Mouse (Mus musculus) A20 (cell line): ENCODE measurements around the gene Miip.
"Not testable (repeated sequence)": the region's sequence is repeated elsewhere in the genome, so short reads cannot be mapped to it uniquely, and the experiment has no call there.

Source experiments
- DNase-seq: peaks from one replicate; pipeline ENCODE4 v3.0.0-alpha.2; 2011; ENCODE audit warnings: low read depth, low spot score

Miip gene

GRCm38 (mm10) chr4:147869238-147869637 is 622 bp upstream of the Miip start:
- DNase-seq: peak; percentile 30

- DNase-seq: peak; percentile 31
These were observed 810 bp downstream of the Miip start for GRCm38 (mm10) chr4:147867563-147868449.

- DNase-seq: not testable (repeated sequence)
These were observed 1.8 kb downstream of the Miip start for GRCm38 (mm10) chr4:147866793-147867192.

GRCm38 (mm10) chr4:147866056-147866455 is 2.6 kb downstream of the Miip start:
- no peak for DNase-seq

- DNase-seq: no peak
These were observed 3.0 kb downstream of the Miip start for GRCm38 (mm10) chr4:147865651-147866050.

- no peak for DNase-seq
These were observed 6.6 kb downstream of the Miip start for GRCm38 (mm10) chr4:147862051-147862450.

- DNase-seq: no peak
These were observed 17.8 kb downstream of the Miip start for GRCm38 (mm10) chr4:147850776-147851175.

- no peak for DNase-seq
These were observed 20.0 kb downstream of the Miip start for GRCm38 (mm10) chr4:147848584-147848991.

- peak; percentile 90 for DNase-seq
These were observed 20.7 kb downstream of the Miip start, which contains the start of gene Zfp933 for GRCm38 (mm10) chr4:147847614-147848583. TSS of gene Zfp933 (minus strand) at chr4:147848366.

GRCm38 (mm10) chr4:147842871-147843270 is 25.7 kb downstream of the Miip start:
- no peak for DNase-seq

GRCm38 (mm10) chr4:147839282-147839681 is 29.3 kb downstream of the Miip start:
- DNase-seq: not testable (repeated sequence)

- DNase-seq: no peak
These were observed 44.2 kb downstream of the Miip start for GRCm38 (mm10) chr4:147824389-147824788.

GRCm38 (mm10) chr4:147821414-147821813 is 47.2 kb downstream of the Miip start:
- not testable (repeated sequence) for DNase-seq

- not testable (repeated sequence) for DNase-seq
These were observed 49.0 kb downstream of the Miip start for GRCm38 (mm10) chr4:147819659-147820058.

- DNase-seq: peak; percentile 74
These were observed 53.9 kb downstream of the Miip start for GRCm38 (mm10) chr4:147814592-147815167.

- no peak for DNase-seq
These were observed 55.3 kb downstream of the Miip start for GRCm38 (mm10) chr4:147813249-147813765.
